Mouse (Mus musculus) layer of hippocampus, adult 8-10 months (tissue): ENCODE data around the gene Cdc14a. TPM values are rescaled to one million over a fixed set of nuclear protein-coding genes. Genes with fewer than 3 reads are reported as not detected.
"Not testable (repeated sequence)": the region's sequence is repeated elsewhere in the genome, so short reads cannot be mapped to it uniquely, and the experiment has no call there.

ENCODE experiments used
- DNase-seq, 2 experiments: peaks; one replicate each; pipeline ENCODE4 v3.0.0; 2022; ENCODE audit warnings: low spot score in 2 of 2
- total RNA-seq, 4 experiments: library from RNA; stranded (reverse); gene quantifications; 2 replicates each; pipeline ENCODE4 v1.2.4; 2022

Cdc14a gene
- total RNA-seq, 4 experiments from 2014 or later = 6.2 to 10.8 (median 7.4) TPM

DNA sequence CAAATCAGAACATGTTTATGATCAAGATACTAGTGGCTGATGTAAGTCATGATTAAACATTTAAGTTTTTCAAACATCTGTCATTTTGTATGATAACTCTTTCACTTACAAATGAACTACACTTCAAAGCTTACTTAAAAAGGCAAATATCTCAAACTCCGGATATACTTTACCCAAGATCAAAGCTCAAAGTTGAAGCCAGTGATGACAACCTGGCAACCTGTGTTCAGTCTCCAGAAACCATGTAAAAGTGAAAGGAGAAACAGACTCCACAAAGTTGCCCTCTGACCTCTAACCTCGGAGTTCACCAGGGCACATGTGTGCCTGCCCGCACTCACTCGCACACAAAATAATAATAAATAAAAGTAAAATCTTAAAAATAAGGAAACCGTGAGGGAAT is 49.3 kb downstream of the Cdc14a start:
- no peak for DNase-seq

GRCm38 (mm10) chr3:116373196-116373595 is 50.6 kb downstream of the Cdc14a start:
- no peak for DNase-seq

DNA sequence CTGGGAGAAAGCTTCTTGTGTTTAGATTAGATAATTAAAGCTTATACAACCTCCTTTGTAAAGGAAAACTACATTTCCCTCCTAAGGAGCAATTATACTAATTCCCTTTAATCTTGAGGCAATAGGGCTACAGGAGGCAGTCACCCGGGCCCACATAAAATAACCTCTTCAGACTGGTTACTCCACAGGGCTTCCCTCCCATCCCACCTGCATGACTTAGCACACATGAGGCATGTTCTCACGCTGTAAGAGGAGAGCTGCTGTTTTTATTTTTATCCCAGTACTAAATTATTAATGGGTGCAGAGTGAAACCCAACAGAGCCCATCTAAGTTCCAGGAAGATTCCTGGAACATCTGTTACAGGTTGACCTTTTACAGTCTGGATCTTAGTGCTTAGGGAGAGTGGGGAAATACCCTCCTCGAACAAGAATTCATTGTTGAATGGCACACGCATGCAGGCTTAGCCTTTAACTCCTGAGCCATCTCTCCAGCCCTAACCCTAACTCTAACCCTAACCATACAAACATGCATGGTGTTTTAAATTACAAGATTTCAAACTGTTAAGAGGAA is 54.9 kb downstream of the Cdc14a start:
- DNase-seq = no peak

DNA sequence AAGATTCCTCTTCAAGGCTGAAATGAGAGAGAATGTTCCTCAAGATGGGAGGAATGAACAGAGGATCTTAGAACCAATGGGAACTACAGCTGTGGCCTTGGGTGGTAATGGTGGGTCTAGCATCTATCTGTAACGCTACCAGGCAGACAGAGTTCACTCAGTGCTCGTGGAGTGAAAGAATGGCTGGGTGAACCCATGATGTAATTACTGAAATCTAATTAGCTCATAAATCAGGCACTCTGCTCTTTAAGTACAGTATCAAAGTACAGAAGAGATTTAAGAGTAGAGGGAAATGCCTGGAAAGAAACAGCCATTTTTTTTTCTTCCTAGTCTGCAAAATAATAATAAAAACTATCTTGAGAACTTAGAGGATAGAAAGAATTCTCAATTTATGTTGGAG is 57.7 kb downstream of the Cdc14a start:
- DNase-seq = no peak

- no peak for DNase-seq
Measured at GRCm38 (mm10) chr3:116361906-116362305, 61.9 kb downstream of the Cdc14a start.

- DNase-seq = no peak
Measured at GRCm38 (mm10) chr3:116361101-116361500, 62.7 kb downstream of the Cdc14a start.

GRCm38 (mm10) chr3:116357866-116358265 is 66.0 kb downstream of the Cdc14a start:
- DNase-seq = no peak

GRCm38 (mm10) chr3:116357180-116357579 is 66.7 kb downstream of the Cdc14a start:
- no peak for DNase-seq

GRCm38 (mm10) chr3:116355026-116355788 is 68.6 kb downstream of the Cdc14a start:
- DNase-seq = peak in 1 of 2 experiments; percentile 24

DNA sequence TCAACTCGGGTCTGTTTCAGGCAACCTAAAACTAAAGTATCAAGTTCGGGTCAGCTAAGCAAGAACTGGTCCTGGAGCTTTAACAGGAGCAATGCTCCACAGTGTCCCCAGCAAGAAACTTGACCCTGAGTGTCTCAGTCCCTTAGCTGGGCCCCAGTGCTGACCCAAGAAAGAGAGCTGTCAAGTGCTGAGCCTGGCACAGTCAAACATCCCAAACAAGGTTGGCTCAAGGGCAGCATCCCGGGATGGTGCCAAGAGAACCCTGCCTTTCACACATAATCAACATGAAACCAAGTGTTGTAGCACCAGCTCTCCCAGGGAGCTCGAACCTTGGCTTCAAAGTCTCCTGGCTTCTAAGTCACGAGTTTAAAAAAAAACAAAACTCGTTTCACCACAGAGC is 71.3 kb downstream of the Cdc14a start:
- DNase-seq = no peak

- DNase-seq = no peak
Measured at GRCm38 (mm10) chr3:116350389-116350967, 73.4 kb downstream of the Cdc14a start.

GRCm38 (mm10) chr3:116347571-116347970 is 76.3 kb downstream of the Cdc14a start:
- DNase-seq = not testable (repeated sequence)

- no peak for DNase-seq
Measured at GRCm38 (mm10) chr3:116345245-116345644, 78.6 kb downstream of the Cdc14a start.

DNA sequence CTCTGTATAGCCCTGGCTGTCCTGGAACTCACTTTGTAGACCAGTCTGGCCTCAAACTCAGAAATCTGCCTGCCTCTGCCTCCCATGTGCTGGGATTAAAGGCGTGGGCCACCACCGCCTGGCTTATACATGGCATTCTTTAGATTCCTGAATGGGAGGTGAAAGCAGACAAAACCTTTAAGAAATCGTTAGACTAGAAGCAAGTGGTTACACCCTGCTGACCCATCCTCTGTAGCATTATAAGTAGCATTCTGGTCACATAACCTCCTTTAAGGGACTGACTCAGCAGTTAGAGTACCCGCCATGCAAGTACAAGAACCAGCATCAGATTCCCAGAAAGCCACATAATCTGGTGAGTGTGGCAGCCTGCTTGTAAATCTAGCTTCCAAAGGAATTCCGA is 81.6 kb downstream of the Cdc14a start:
- no peak for DNase-seq

GRCm38 (mm10) chr3:116340950-116341624 is 82.7 kb downstream of the Cdc14a start:
- peak; percentile 49 to 76 for DNase-seq

GRCm38 (mm10) chr3:116340281-116340680 is 83.6 kb downstream of the Cdc14a start:
- no peak for DNase-seq

- DNase-seq = no peak
Measured at GRCm38 (mm10) chr3:116338616-116339015, 85.2 kb downstream of the Cdc14a start.

- DNase-seq = no peak
Measured at GRCm38 (mm10) chr3:116337840-116338239, 86.0 kb downstream of the Cdc14a start.

DNA sequence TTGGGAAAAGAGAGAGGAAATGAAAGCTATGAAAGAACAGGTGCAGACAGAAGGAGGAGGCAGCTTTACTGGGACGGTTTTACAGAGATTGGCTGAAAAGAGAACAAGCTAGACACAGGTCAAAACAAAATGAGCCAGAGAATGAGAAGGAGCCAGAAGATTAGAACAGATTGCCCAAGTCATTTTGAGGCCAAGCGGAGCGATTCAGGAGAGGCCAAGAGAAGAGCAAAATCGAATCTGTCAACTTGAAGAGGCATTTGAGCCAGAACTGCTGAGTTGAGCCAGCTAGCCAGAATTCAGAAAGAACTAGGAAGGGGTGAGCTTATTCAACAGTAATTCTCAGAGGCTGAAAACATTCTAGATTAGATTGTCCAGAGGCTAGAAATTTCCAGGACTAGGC is 88.8 kb downstream of the Cdc14a start:
- DNase-seq = no peak

DNA sequence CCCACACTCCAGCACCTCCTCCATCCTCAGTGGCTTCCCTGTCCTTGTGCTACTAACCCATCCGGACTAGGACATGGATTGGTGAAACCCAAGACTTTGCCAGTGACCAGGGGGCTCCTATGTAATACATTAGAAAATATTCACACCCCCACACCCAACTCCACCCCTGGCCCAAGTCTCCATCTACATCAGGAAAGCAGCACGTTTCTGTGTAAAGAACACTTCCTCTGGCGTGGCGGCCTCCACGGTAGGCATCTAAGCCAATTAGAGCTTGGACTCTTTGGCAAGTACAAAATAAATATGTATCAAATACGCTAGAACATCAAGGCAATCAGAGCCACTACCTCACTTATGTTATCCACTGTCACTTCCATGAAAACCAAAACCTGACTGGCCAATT is 90.1 kb downstream of the Cdc14a start:
- no peak for DNase-seq

- DNase-seq = no peak
Measured at GRCm38 (mm10) chr3:116333229-116333628, 90.6 kb downstream of the Cdc14a start.

GRCm38 (mm10) chr3:116331811-116332464 is 91.9 kb downstream of the Cdc14a start:
- peak in 1 of 2 experiments; percentile 58 for DNase-seq
